Mouse (Mus musculus) midbrain, embryonic 12.5 days (tissue): ENCODE data around the gene Papss2. TPM values are rescaled to one million over a fixed set of nuclear protein-coding genes. Genes with fewer than 3 reads are reported as not detected.
A peak's percentile ranks its signal among the peaks of the same experiment; 100 is the strongest.

Experiments used
- ATAC-seq: fragments of 200-750 bp; cut with Nextera tagmentation; 2 replicates; pipeline ENCODE4 v1.8.0; 2017; ENCODE audit warnings: low read depth, moderate TSS enrichment, moderate library complexity; ENCODE audit not compliant: low FRiP score
- H3K27ac ChIP-seq: fragments of 300-500 bp; sonication (generic); replicated peaks from 2 replicates; pipeline ENCODE4 v1.5.1; 2016; ENCODE audit warnings: mild to moderate bottlenecking
- H3K27me3 ChIP-seq: fragments of 300-500 bp; sonication (generic); 2 replicates; pipeline ENCODE4 v1.6.1; 2016; ENCODE audit warnings: mild to moderate bottlenecking
- H3K36me3 ChIP-seq: fragments of 300-500 bp; sonication (generic); 2 replicates; pipeline ENCODE4 v1.6.1; 2016
- H3K4me1 ChIP-seq: fragments of 300-500 bp; sonication (generic); 2 replicates; pipeline ENCODE4 v1.6.1; 2016
- H3K4me2 ChIP-seq: fragments of 300-500 bp; sonication (generic); replicated peaks from 2 replicates; pipeline ENCODE4 v1.6.1; 2016; ENCODE audit warnings: mild to moderate bottlenecking, moderate library complexity
- H3K4me3 ChIP-seq: fragments of 300-500 bp; sonication (generic); 2 replicates; pipeline ENCODE4 v1.5.1; 2016; ENCODE audit warnings: mild to moderate bottlenecking
- H3K9ac ChIP-seq: fragments of 300-500 bp; sonication (generic); replicated peaks from 2 replicates; pipeline ENCODE4 v1.6.1; 2016; ENCODE audit warnings: mild to moderate bottlenecking, moderate library complexity
- H3K9me3 ChIP-seq: fragments of 300-500 bp; sonication (generic); 2 replicates; pipeline ENCODE4 v1.6.1; 2016; ENCODE audit warnings: mild to moderate bottlenecking
- WGBS: fragments of 180-500 bp; shearing (Covaris S2); methylation state at CpG from one replicate; pipeline ENCODE4 v1.1.7; 2016; 5-methylcytosine and 5-hydroxymethylcytosine counted together
- polyA plus RNA-seq: library from polyadenylated mRNA; unstranded; fragments of >200 nt; fragmentation: Nextera tagmentation; extraction: Ambion mirVana; gene quantifications from 2 replicates; pipeline ENCODE4 v1.2.1, GENCODE M21; 2016

Papss2 gene
- polyA plus RNA-seq, 1 experiment from 2014 or later: 3.6 TPM

DNA sequence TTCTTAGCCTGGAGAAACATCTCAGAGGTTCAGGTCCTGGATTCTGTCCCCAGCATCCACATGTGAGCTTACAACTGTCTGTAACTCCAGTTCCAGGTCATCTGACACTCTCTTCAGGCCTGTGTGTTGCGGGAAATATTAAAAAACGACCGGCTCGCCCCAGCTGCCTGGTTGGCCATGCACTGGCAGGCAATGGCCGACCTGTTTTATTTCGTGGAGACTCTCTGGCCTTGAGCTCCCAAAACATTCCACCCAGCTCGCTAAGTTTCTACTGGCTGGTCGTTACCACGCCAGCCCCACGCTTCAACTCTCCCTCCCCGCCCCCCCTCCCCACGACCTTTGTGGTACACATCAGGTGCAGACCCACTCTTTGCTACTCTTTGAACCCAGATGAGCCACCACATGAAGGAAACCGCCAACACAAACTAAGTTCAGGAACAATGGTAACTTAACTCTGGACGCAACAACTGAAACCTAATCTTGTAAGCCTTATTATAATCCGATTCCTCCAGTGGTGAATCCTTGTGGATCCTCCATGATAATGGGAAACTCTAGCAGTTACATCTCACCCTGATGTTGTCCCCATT, 25.4 kb downstream of the Papss2 start:
- Histone ChIP-seq H3K4me1 (no peaks in the 10 kb centered on the region), H3K36me3 (no peaks in the 10 kb centered on the region), H3K4me2 (no peak overlapping the region), H3K9me3 (no peaks in the 10 kb centered on the region), H3K27ac (no peak overlapping the region), H3K4me3 (no peak overlapping the region), H3K27me3 (no peaks in the 10 kb centered on the region), H3K9ac (no peak overlapping the region)
- no peak for ATAC-seq
- 91% methylated on average over 15 of the region's 15 CpGs for WGBS

DNA sequence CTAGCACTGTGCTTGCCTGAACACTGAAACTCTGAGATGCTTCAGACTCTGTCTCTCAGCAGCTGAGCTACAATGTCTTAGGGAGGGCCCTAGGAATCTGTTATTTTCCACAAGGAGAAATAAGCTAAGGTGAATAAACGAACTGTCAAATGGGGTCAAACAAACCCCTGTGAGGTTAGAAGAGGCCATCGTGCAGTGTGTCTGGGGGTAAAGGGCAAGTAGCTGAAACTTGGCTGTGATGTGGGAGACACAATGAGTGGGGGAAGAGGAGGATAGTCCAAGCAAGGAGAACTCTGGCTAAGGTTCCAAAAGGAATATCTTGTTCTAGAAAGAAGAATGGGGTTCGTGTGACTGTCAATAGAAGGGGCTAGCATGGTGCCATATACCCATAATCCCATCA, 26.6 kb downstream of the Papss2 start:
- WGBS: 82% methylated on average over 3 of the region's 3 CpGs
- no peak for ATAC-seq
- H3K27me3 ChIP-seq: no peaks in the 10 kb centered on the region
- no peak overlapping the region for H3K4me2 ChIP-seq
- no peaks in the 10 kb centered on the region for H3K4me1 ChIP-seq
- no peaks in the 10 kb centered on the region for H3K36me3 ChIP-seq
- H3K4me3 ChIP-seq: no peak overlapping the region
- no peak overlapping the region for H3K27ac ChIP-seq
- H3K9me3 ChIP-seq: no peaks in the 10 kb centered on the region
- no peak overlapping the region for H3K9ac ChIP-seq

DNA sequence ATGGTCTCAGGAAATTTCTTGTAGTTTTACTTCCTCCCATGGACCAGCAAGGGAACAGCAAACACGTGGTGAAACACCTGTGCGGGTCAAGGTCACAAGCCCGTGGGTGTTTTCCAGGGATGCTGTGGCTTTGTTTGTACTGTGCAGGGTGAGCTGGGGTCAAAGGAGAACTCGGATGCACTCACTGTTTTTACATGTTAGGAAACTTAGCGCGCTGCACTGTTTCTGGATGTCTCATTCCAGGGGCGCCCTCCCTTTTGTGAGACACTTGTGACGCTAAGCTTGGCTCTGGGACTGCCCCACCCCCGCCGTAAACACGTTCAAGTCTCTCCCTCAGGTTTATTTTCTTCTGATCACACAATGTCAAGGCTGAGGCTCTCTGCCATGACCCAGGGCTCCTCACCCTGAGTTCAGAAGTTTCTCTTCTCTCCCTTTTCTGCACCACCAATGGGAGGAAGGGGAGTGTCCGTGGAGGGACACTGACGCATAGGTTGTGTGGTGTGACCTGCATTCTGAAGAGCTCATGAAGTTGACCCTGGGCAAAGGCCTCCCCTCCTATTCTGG, 31.3 kb downstream of the Papss2 start:
- no peak overlapping the region for H3K9ac ChIP-seq
- no peaks in the 10 kb centered on the region for H3K9me3 ChIP-seq
- WGBS: 76% methylated on average over 13 of the region's 13 CpGs
- no peak overlapping the region for H3K27ac ChIP-seq
- H3K36me3 ChIP-seq: no peaks in the 10 kb centered on the region
- no peaks in the 10 kb centered on the region for H3K27me3 ChIP-seq
- no peaks in the 10 kb centered on the region for H3K4me1 ChIP-seq
- H3K4me2 ChIP-seq: no peak overlapping the region
- H3K4me3 ChIP-seq: no peak overlapping the region
- ATAC-seq: no peak

GRCm38 (mm10) chr19:32627631-32628030, 32.0 kb downstream of the Papss2 start:
- ATAC-seq: no peak
- Histone ChIP-seq H3K27ac (no peak overlapping the region), H3K4me2 (no peak overlapping the region), H3K36me3 (no peaks in the 10 kb centered on the region), H3K27me3 (no peaks in the 10 kb centered on the region), H3K4me3 (no peak overlapping the region), H3K4me1 (no peaks in the 10 kb centered on the region), H3K9ac (no peak overlapping the region), H3K9me3 (no peaks in the 10 kb centered on the region)
- WGBS: 91% methylated on average over 4 of the region's 4 CpGs

DNA sequence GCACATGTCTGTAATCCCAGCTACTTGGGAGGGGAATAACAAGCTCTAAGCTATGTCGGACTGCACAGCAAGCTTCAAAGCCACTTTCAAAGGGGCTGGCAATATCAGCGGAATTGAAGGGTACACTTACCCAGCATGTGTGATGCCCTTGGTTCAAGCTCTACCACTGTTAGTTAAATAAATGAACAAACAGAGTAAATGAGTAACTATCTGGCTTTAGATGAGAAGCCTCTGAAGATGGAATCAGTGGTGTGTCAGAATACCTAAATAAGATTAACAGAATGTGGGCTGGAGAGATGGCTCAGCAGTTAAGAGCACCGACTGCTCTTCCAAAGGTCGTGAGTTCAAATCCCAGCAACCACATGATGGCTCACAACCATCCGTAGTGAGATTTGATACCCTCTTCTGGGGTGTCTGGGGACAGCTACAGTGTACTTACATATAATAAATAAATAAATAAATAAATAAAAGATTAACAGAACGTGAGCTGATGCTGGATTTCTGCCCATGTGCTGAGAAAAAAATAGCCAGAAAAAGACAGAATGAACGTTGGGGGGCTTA, 33.1 kb downstream of the Papss2 start:
- ATAC-seq: no peak
- H3K9me3 ChIP-seq: no peaks in the 10 kb centered on the region
- no peak overlapping the region for H3K9ac ChIP-seq
- no peaks in the 10 kb centered on the region for H3K36me3 ChIP-seq
- H3K4me3 ChIP-seq: no peak overlapping the region
- H3K27ac ChIP-seq: no peak overlapping the region
- no peaks in the 10 kb centered on the region for H3K27me3 ChIP-seq
- H3K4me1 ChIP-seq: no peaks in the 10 kb centered on the region
- 83% methylated on average over 7 of the region's 7 CpGs for WGBS
- no peak overlapping the region for H3K4me2 ChIP-seq

DNA sequence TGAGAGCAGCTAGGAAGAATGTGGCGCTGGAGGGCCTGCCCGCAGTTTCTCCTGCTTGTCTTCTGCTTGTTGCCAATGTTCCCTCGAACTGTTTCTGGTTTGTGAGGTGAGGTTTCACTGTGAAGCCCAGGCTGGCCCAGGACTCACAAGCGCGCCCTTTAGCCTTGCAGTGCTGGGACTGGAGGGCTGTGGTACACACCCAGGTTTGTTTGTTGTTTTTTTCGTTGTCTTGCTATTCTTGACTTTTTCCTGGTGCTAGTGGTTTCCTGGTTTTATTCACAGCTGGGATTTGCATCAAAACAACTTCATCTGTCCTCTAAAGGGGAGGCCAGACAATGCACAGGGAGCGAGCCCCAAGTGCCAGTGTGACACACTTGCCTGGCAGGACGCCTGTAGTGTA, 39.3 kb downstream of the Papss2 start:
- Histone ChIP-seq H3K36me3 (no peaks in the 10 kb centered on the region), H3K4me3 (no peak overlapping the region), H3K27me3 (no peaks in the 10 kb centered on the region), H3K27ac (no peak overlapping the region), H3K9ac (no peak overlapping the region), H3K4me1 (peaks cover 9% of the 10 kb centered on the region; the same call in 1 of the 2 replicates), H3K4me2 (no peak overlapping the region), H3K9me3 (no peaks in the 10 kb centered on the region)
- 72% methylated on average over 8 of the region's 8 CpGs for WGBS
- no peak for ATAC-seq

- Histone ChIP-seq H3K27me3 (no peaks in the 10 kb centered on the region), H3K9ac (0 out of 2 replicates have a peak overlapping the region, but pooled peaks have one; percentile 1), H3K36me3 (no peaks in the 10 kb centered on the region), H3K9me3 (no peaks in the 10 kb centered on the region), H3K27ac (no peak overlapping the region), H3K4me1 (peaks cover 12% of the 10 kb centered on the region; the same call in 1 of the 2 replicates), H3K4me2 (no peak overlapping the region; the same call in 1 of the 2 replicates), H3K4me3 (no peak overlapping the region)
- WGBS: 65% methylated on average over 16 of the region's 16 CpGs
- ATAC-seq: no peak
These were observed 42.0 kb downstream of the Papss2 start for GRCm38 (mm10) chr19:32637357-32638275.

- no peak for ATAC-seq
- Histone ChIP-seq H3K4me1 (peaks cover 12% of the 10 kb centered on the region; the same call in 1 of the 2 replicates), H3K4me3 (no peak overlapping the region), H3K36me3 (no peaks in the 10 kb centered on the region), H3K4me2 (no peak overlapping the region; the same call in 1 of the 2 replicates), H3K27me3 (no peaks in the 10 kb centered on the region; the same call in 1 of the 2 replicates), H3K9me3 (0 out of 2 replicates have a peak, but pooled peaks cover under 1% of the 10 kb centered on the region), H3K27ac (no peak overlapping the region), H3K9ac (0 out of 2 replicates have a peak overlapping the region, but pooled peaks have one; percentile 1)
- WGBS: 30% methylated on average over 13 of the region's 13 CpGs
These were observed 42.8 kb downstream of the Papss2 start for GRCm38 (mm10) chr19:32638276-32638903.

DNA sequence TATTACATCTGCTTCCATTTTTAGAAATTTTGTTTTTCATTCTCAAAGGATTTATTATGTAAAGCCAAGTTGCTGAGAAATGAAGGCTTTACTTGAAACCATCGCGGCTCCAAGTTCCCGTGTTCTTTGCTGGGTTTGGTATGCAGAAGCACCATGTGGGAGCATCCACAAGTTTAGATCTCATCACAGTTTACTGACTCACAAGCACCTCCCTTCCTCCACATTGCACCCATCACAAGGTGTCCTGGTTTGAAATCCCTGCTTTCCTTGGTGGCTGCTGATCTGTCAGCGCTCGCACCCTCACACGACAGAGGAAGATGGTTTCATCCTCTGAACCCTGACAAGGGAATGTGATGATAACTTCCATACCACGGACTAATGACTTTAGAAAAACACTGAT, 45.9 kb downstream of the Papss2 start:
- H3K4me3 ChIP-seq: no peak overlapping the region
- ATAC-seq: no peak
- H3K36me3 ChIP-seq: no peaks in the 10 kb centered on the region
- H3K4me1 ChIP-seq: peaks cover 12% of the 10 kb centered on the region; the same call in 1 of the 2 replicates
- H3K4me2 ChIP-seq: no peak overlapping the region
- H3K27ac ChIP-seq: no peak overlapping the region
- H3K27me3 ChIP-seq: no peaks in the 10 kb centered on the region; the same call in 1 of the 2 replicates
- H3K9ac ChIP-seq: no peak overlapping the region
- H3K9me3 ChIP-seq: 0 out of 2 replicates have a peak, but pooled peaks cover 4% of the 10 kb centered on the region
- WGBS: 80% methylated on average over 7 of the region's 7 CpGs

DNA sequence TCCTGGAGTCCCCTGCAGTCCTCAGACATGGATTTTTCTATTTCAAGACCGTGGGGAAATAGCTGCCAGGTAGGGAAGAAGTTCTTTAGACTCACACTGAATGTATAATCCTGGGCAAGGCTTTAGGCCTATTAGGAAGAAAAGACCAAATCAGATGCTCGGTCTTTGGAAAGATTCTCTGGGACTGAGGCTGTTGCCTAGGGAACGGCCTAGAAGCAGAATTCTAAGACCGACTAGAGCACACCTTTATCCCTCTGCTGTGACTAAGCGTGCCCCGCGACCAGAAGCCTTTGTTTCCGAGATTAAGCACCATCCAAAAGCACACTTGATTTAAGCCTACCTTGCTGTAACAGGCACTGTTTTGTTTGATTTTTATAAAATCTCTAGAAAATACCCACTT, 46.4 kb downstream of the Papss2 start:
- no peak for ATAC-seq
- no peaks in the 10 kb centered on the region; the same call in 1 of the 2 replicates for H3K27me3 ChIP-seq
- no peak overlapping the region for H3K27ac ChIP-seq
- H3K4me2 ChIP-seq: no peak overlapping the region
- WGBS: 29% methylated on average over 8 of the region's 8 CpGs
- no peaks in the 10 kb centered on the region for H3K36me3 ChIP-seq
- no peak overlapping the region for H3K9ac ChIP-seq
- H3K9me3 ChIP-seq: 0 out of 2 replicates have a peak, but pooled peaks cover 4% of the 10 kb centered on the region
- no peak overlapping the region for H3K4me3 ChIP-seq
- H3K4me1 ChIP-seq: peaks cover 12% of the 10 kb centered on the region; the same call in 1 of the 2 replicates

DNA sequence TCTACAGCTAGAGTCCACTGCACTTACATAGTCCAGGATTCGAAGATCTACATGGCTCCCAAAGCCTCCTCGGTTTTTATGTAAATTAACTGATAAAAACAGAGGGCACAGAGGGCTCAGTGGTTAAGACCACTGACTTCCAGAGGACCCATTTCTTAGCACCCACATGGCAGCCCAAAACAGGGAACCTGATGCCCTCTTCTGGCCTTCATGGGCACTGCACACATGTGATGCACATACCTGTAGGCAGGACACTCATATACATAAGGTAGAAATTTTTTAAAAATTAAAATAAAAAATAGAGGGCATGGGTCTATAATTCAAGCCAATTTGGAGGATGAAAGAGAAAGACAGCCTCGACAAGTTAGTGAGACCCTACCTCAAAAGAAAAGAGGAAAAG, 48.1 kb downstream of the Papss2 start:
- 91% methylated on average over 3 of the region's 3 CpGs for WGBS
- Histone ChIP-seq H3K9me3 (0 out of 2 replicates have a peak, but pooled peaks cover 4% of the 10 kb centered on the region), H3K36me3 (no peaks in the 10 kb centered on the region), H3K9ac (no peak overlapping the region), H3K4me3 (no peak overlapping the region), H3K4me1 (peaks cover 13% of the 10 kb centered on the region), H3K27me3 (no peaks in the 10 kb centered on the region; the same call in 1 of the 2 replicates), H3K4me2 (no peak overlapping the region), H3K27ac (no peak overlapping the region)
- no peak for ATAC-seq
